Mouse (Mus musculus) liver, postnatal 0 days (tissue): ENCODE results near the gene Gpank1.

Experiments
- CTCF ChIP-seq: sonication (generic); IDR thresholded peaks from 2 replicates; pipeline ENCODE4 v1.5.1; 2016; ENCODE audit warnings: antibody characterized with exemption, low read depth
- EP300 ChIP-seq: IDR thresholded peaks from 2 replicates; pipeline ENCODE4 v1.6.1; 2016; ENCODE audit warnings: antibody characterized with exemption, low read depth, mild to moderate bottlenecking

GRCm38 (mm10) chr17:35172445-35173234 is 51.4 kb downstream of the Gpank1 start:
- TF ChIP-seq CTCF (no peak), EP300 (no peak)
